Mouse (Mus musculus) ES-E14 (cell line): ENCODE measurements around the gene Pla1a. TPM values are rescaled to one million over a fixed set of nuclear protein-coding genes. Genes with fewer than 3 reads are reported as not detected.

Experiments used
- DNase-seq: peaks from one replicate; pipeline ENCODE4 v3.0.0-alpha.2; 2013; ENCODE audit warnings: low read depth, low spot score
- H3K27ac ChIP-seq: 2 replicates; pipeline ENCODE4 v1.5.1; 2012; ENCODE audit warnings: low read depth, mild to moderate bottlenecking, low read length, moderate library complexity, mixed read lengths; ENCODE audit not compliant: poor library complexity, insufficient read depth, severe bottlenecking
- H3K36me3 ChIP-seq: 2 replicates; pipeline ENCODE4 v1.6.1; 2012; ENCODE audit warnings: mild to moderate bottlenecking, low read length, moderate library complexity, mixed read lengths; ENCODE audit not compliant: control insufficient read depth, poor library complexity, insufficient read depth, severe bottlenecking
- H3K4me1 ChIP-seq, 2 experiments: fragments of 150-350 bp in 1 of 2; sonication (generic) in 1 of 2; 2 replicates each; pipeline ENCODE4 v1.6.1; 2012; ENCODE audit warnings: low read length in 2 of 2, mild to moderate bottlenecking in 1 of 2, mixed read lengths in 1 of 2; ENCODE audit not compliant: control insufficient read depth in 2 of 2, insufficient read depth in 2 of 2, poor library complexity in 1 of 2
- H3K4me3 ChIP-seq, 2 experiments: fragments of 150-350 bp in 1 of 2; sonication (generic) in 1 of 2; 2 replicates each; pipeline ENCODE4 v1.5.1; 2012; ENCODE audit warnings: low read length in 2 of 2, low read depth in 1 of 2, mild to moderate bottlenecking in 1 of 2, mixed read lengths in 1 of 2; ENCODE audit not compliant: insufficient read depth in 1 of 2, poor library complexity in 1 of 2, severe bottlenecking in 1 of 2
- H3K9ac ChIP-seq: 2 replicates; pipeline ENCODE4 v1.6.1; 2012; ENCODE audit warnings: low read depth, mild to moderate bottlenecking, low read length, mixed read lengths; ENCODE audit not compliant: poor library complexity, insufficient read depth, severe bottlenecking
- H3K9me3 ChIP-seq: fragments of 150-350 bp; sonication (generic); 2 replicates; pipeline ENCODE4 v1.6.1; 2012; ENCODE audit warnings: low read depth, mild to moderate bottlenecking, low read length; ENCODE audit not compliant: control insufficient read depth, insufficient read depth
- CHD2 ChIP-seq: IDR thresholded peaks from 2 replicates; pipeline ENCODE4 v1.6.1; 2014; ENCODE audit warnings: mild to moderate bottlenecking, low read depth, low read length, inconsistent platforms
- HCFC1 ChIP-seq: IDR thresholded peaks from 2 replicates; pipeline ENCODE4 v1.6.1; 2012; ENCODE audit warnings: low read length, inconsistent platforms, borderline replicate concordance; ENCODE audit not compliant: insufficient read depth
- MAFK ChIP-seq: IDR thresholded peaks from 2 replicates; pipeline ENCODE4 v1.6.1; 2014; ENCODE audit warnings: mild to moderate bottlenecking, low read depth, low read length, inconsistent platforms; ENCODE audit not compliant: insufficient read depth
- ZC3H11A ChIP-seq: IDR thresholded peaks from 2 replicates; pipeline ENCODE4 v1.6.1; 2012; ENCODE audit warnings: low read depth, mild to moderate bottlenecking, inconsistent platforms, low read length, borderline replicate concordance
- ZNF384 ChIP-seq: IDR thresholded peaks from 2 replicates; pipeline ENCODE4 v1.6.1; 2012; ENCODE audit warnings: low read depth, low read length, inconsistent platforms
- in situ Hi-C, 2 experiments: fragments of 600-800 bp; cut with MboI; formaldehyde crosslinking; loops; one replicate each; pipeline ENCODE4 v1.15.1; 2025; ENCODE audit warnings: low sequenced_read_pairs in 2 of 2, inconsistent platforms in 1 of 2; ENCODE audit not compliant: unreplicated experiment in 2 of 2
- total RNA-seq: library from RNA; depleted of rRNA; stranded (reverse); fragments of 300-350 nt; gene quantifications from 2 replicates; pipeline ENCODE4 v1.2.3, GENCODE M21; 2012

The Pla1a gene
- total RNA-seq, 1 experiment = 4.9 TPM

DNA sequence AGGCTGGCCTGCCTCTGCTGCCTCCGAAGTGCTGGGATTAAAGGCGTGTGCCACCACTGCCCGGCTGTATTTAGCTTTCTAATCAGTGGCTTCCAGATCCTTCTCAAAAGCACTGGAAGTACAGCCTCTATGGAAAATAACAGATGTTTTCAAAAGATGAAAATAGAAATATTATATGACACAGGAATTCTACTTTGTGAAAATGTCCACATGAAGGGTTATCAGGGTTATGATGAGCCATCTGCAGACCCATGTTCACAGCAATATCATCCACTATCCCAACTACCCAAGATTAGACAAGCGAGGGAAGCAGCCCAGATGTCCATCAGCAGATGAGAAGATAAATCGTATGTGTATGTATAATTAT lies 39.5 kb upstream of the Pla1a start:
- TF ChIP-seq ZC3H11A (no peak), ZNF384 (no peak)
- no peak overlapping the region for H3K27ac ChIP-seq
- H3K9me3 ChIP-seq = no peaks in the 10 kb centered on the region
- H3K4me3 ChIP-seq = no peak overlapping the region
- H3K4me1 ChIP-seq = peaks cover 10 to 14% of the 10 kb centered on the region in 2 experiments
- DNase-seq = no peak
- H3K9ac ChIP-seq = no peak overlapping the region
- H3K36me3 ChIP-seq = no peaks in the 10 kb centered on the region
- in situ Hi-C loops = no loop called here

DNA sequence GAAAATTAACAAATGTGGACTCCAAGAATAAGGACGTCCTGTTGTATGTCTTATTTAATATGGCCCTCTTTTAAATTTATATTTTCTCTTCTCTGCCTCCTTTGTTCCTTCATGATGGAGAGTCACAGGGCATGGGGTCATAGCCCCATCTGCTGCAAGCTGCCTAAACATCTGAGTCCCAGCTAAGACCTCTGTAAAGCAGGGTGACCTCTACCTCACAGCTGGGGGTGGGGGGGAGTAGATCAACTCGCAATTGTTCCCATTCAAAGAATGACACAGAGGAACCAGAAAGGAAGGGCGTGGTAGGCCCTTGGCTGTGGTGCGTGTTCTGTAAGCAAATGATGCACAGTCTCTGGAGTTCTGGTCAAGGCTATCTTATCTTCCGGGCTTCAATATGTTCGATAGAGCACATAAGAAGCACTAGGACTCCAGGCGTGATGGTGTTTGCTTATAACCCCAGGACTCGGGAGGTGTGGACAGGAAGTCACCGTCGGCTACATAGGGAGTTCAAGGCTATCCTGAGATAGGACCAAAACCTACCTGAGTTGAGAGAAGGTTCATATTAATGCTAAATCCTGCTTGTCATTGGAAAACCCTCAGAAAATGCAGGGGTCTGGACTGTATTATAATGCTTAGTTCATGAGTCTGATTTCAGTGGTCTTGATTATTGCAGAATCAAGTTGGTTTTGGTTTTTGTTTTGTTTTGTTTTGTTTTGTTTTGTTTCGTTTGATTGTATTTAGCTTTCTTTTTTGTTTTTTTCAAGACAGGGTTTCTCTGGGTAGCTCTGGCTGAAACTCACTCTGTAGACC lies 39.0 kb upstream of the Pla1a start:
- in situ Hi-C loops = no loop called here
- DNase-seq = peak; percentile 85

DNA sequence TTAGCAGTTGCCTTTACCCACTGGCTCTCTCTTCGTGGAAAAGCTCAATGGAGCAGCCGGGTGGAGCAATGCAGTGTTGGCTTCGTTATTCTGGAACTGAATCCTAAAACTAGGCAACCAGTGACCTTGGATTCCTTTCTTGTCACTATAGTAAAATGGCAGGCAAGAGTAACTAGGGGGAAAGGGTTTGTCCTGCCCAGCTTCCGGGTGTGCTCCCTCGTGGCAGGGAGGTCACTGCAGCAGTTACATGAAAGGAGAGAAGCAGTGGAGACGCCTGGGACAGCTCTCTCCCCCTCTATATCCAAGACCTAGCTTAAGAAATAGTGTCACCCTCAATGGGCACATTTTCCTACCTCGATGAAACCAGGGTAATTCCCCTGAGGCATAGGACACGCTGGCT lies 36.5 kb upstream of the Pla1a start:
- in situ Hi-C loops = no loop called here
- Histone ChIP-seq H3K36me3 (no peaks in the 10 kb centered on the region), H3K9me3 (no peaks in the 10 kb centered on the region), H3K4me3 (no peak overlapping the region), H3K27ac (peak overlapping the region; percentile 8; the same call in 1 of the 2 replicates), H3K9ac (no peak overlapping the region; the same call in 1 of the 2 replicates), H3K4me1 (peaks cover 9 to 10% of the 10 kb centered on the region in 2 experiments)
- TF ChIP-seq ZNF384 = no peak
- TF ChIP-seq MAFK = no peak
- TF ChIP-seq CHD2 = no peak
- TF ChIP-seq ZC3H11A = no peak
- no peak for TF ChIP-seq HCFC1
- DNase-seq = no peak

More for the DNA sequence above, 39.0 kb upstream of the Pla1a start:
- peaks cover 10 to 14% of the 10 kb centered on the region in 2 experiments for H3K4me1 ChIP-seq
- H3K36me3 ChIP-seq = no peaks in the 10 kb centered on the region
- H3K9me3 ChIP-seq = no peaks in the 10 kb centered on the region
- H3K4me3 ChIP-seq = no peak overlapping the region
- H3K27ac ChIP-seq = peak overlapping the region; percentile 53; the same call in 1 of the 2 replicates
- TF ChIP-seq CHD2 = peak; percentile 57; the same call in 1 of the 2 replicates
- TF ChIP-seq HCFC1 = no peak
- TF ChIP-seq MAFK = peak; percentile 20; the same call in 1 of the 2 replicates
- no peak for TF ChIP-seq ZNF384
- TF ChIP-seq ZC3H11A = peak; percentile 33; the same call in 1 of the 2 replicates
- H3K9ac ChIP-seq = no peak overlapping the region; the same call in 1 of the 2 replicates

DNA sequence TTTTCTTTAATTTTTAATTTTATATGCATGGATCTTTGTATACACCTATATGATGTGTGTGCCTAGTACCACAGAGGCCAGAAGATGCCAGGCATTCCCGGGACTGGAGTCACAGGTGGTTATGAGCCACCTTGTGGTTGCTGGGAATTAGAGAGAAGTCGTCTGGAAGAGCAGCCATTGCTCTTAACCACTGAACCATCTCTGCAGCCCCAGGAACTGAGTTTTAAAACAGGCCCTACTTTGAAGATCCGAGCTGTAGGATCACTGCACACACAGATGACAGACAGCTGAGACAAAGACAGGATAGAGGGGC lies 35.7 kb upstream of the Pla1a start:
- H3K9ac ChIP-seq = no peak overlapping the region
- in situ Hi-C loops = no loop called here
- H3K9me3 ChIP-seq = no peaks in the 10 kb centered on the region
- H3K27ac ChIP-seq = no peak overlapping the region
- no peak for DNase-seq
- peaks cover 9 to 10% of the 10 kb centered on the region in 2 experiments for H3K4me1 ChIP-seq
- no peak overlapping the region for H3K4me3 ChIP-seq
- H3K36me3 ChIP-seq = no peaks in the 10 kb centered on the region
- TF ChIP-seq CHD2 (no peak), ZC3H11A (no peak), MAFK (no peak), HCFC1 (no peak), ZNF384 (no peak)
